Mouse (Mus musculus): ENCODE measurements at regions not wholly inside any gene's neighbourhood (a gene's known extent, or its start where the extent isn't known, plus 50 kb on each side); places are given as distances from the start of the nearest gene placed in this dataset.

GRCm38 (mm10) chr13:90371415-90372150 lies 282.2 kb upstream of the Xrcc4 start:
- no peak for DNase-seq

DNA sequence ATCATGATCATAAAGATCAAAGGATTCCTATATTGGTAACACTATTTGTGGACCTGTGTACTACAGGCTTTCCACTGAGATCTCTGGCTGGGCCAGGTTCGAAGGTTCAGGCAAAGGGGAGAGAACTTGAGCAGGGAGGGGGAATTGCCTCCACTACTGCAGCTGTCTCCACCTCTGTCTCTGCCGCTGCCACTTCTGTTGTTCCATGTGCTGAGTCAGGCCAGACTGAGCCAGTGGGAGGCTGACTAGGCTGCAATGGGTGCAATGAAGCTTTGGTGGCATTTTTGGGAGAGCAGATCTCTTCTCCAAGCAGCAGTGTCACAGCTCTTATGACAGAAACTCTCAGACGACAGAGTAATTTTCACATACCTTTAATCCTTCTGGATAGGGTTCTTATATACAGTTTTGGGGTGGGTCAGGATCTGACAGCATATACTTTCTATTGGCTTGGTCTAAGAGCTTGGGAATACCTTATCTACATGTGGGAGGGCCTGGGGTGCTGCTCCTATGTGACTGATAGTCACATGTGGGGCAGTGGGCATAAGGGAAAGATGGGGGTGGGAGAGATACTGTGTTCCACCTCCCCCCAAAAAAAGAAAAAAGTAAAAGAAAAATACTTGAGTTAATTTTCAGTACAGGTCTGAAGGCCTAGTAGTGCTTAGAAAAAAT lies 281.5 kb upstream of the Xrcc4 start:
- no peak for DNase-seq

GRCm38 (mm10) chr13:90364518-90365027 lies 275.2 kb upstream of the Xrcc4 start:
- DNase-seq: no peak

GRCm38 (mm10) chr13:90359861-90360601 lies 270.6 kb upstream of the Xrcc4 start:
- DNase-seq: no peak

DNA sequence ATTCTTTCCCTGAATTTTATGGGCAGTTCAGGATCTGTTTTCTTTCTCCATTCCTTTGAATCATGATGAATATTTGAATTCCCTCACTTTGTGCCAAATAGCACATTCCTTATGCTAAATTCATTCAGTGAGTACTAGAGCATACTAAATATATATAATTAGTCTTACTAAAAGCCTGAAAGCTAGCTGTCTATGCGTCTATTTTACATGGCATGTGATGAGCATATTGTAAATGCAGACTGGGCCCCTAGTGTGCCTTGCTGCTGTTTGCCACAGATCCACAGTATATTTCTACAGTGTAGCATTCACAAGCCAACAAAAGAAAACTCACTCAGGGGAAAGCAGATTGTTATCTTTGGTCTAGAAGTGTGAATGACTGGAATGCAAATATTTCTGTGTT lies 268.7 kb upstream of the Xrcc4 start:
- DNase-seq: no peak

DNA sequence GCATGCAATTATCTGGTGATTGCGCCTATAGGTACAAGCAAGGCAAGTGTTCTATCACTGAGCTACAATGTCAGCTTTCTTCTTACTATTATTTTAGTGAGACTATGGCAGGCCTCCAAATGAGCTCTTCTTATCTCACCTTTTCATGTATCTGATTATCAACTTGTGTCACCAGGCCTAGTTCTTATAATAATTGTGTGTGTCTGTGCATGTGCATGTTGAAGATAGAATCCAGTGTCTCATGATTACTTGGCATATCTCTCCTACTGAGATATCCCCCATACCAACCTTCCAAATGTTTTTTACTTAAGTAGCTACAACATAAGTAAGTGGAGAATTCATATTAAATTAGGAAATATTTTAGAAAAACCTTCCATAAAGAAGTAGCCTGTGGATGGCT lies 266.2 kb upstream of the Xrcc4 start:
- DNase-seq: no peak

- no peak for DNase-seq
These were observed 253.4 kb upstream of the Xrcc4 start for GRCm38 (mm10) chr13:90342823-90343222.

GRCm38 (mm10) chr13:90341597-90342212 lies 252.3 kb upstream of the Xrcc4 start:
- no peak for DNase-seq

- DNase-seq: no peak
These were observed 251.3 kb upstream of the Xrcc4 start for GRCm38 (mm10) chr13:90340647-90341160.

DNA sequence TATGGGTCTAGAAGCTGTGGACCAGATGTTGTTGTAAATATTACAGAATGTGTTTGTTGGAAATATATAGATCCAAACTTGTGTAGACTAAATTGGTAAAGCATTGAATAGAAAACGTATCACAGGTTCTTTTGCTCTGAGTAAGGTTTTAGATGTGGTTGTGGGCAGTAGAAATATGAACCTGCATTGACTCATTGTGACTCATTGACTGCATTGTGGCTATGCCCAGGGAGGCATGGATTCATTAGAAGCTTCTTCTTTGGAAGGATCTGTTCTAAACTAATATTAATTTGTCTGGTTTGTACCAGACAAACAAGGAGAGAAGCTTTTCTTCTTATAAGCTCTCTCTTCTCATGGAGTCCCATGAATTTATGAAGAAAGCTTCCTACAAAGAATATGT lies 248.2 kb upstream of the Xrcc4 start:
- DNase-seq: no peak

DNA sequence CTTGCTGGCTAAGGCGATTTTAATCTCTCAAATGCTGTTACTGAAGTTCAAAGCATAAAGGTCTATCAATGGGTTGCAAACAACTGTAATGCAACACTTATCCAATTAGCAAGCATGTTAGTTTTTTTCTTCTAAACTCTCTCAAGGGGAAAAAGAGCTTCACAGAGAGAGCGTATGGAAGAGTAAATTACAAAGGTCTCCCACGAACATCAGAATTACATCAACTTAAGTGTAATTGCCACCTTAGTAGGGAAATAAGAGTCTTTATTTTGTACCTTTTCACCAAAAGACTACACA lies 246.3 kb upstream of the Xrcc4 start:
- no peak for DNase-seq

- DNase-seq: no peak
These were observed 245.7 kb upstream of the Xrcc4 start for GRCm38 (mm10) chr13:90334934-90335740.

DNA sequence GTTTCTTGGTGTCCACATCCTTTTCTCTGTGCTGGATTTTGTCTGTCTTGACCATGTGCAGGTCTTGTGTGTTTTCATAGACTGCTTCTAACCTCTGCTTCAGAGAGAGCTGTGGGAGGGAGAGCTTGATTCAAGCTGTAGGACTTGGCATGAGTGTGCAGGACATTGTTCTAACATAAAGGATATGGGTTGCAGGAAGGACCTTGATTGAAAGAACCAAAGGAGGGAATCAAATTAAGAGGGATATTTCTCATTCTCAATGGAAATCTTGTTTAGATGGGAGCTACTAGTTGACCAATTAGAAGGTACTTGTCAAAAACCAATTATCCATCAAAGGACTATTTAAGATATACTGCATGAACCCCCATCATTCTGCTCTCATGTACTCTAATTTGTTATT lies 244.9 kb upstream of the Xrcc4 start:
- no peak for DNase-seq

DNA sequence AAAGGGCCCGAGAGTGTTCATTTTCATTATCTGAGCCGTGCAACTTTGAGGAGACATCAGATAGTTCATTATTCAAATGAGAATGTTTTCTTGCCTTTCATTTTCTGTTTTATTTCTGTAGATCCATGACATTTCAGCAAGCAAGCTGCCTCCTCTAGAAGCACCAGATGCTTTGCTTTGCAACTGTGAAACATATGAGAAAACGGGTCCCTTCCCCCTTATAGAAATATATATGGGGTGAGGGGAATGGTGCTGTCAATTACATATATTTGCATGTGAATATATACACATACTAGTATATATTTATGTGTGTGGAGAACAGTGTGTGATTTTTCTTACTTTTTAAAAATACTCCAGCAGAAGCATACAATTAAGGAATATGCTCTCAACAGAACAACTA lies 235.8 kb upstream of the Xrcc4 start:
- no peak for DNase-seq

- no peak for DNase-seq
These were observed 224.0 kb upstream of the Xrcc4 start for GRCm38 (mm10) chr13:90313209-90313978.

DNA sequence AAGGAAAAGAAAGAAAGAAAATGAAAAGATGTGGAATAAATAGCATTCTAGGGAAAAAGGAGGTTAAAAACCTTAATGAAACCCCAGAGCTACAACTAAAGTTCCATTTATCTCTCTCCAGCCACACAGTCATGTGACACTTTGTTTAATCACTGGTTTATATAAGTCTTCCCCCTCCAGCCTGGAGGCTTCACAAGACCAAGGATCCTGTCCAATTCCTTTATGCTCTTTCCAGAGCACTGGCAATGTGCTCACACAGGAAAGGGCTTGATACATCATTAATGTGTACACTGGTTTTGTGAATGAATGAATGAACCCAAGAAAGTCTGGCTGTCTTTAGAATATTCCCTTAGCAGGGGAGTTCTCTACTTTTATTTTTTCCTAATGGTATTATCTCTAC lies 221.1 kb upstream of the Xrcc4 start:
- no peak for DNase-seq

DNA sequence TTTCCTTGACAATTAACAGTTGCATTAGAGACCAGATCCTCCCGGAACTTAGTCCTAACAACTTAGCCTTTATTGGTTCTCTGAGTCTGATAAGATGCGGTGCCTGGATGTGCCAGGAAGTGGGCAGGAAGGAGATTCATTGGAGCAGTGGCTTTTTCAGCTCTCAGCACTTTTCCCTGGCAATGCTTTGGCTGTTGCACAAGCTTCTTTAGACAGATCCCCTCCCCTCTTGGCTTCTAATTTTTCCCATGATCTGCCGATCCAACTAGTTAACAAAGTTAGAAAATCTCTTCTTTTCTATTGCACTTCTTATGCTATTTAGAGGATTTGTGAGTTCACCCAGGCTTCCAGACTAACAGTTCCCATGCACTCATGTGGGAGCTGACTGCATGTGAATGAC lies 211.1 kb upstream of the Xrcc4 start:
- no peak for DNase-seq

DNA sequence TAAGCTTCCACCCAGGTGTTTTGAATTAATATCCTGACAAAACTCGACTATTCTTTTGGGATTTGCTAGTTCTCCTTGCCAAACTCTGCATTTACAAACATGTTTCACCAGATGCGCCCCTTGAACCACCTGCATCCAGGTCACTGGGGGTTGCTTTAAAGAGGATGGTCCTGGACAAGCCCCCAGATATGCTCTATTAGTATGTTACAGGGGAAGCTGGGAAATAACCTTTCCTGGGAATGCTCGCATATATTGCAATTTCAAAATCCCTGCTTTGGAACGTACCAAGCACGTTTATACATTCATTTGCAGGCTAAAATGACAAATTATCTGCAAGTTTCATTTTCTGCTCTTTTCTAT lies 205.2 kb upstream of the Xrcc4 start:
- DNase-seq: no peak

DNA sequence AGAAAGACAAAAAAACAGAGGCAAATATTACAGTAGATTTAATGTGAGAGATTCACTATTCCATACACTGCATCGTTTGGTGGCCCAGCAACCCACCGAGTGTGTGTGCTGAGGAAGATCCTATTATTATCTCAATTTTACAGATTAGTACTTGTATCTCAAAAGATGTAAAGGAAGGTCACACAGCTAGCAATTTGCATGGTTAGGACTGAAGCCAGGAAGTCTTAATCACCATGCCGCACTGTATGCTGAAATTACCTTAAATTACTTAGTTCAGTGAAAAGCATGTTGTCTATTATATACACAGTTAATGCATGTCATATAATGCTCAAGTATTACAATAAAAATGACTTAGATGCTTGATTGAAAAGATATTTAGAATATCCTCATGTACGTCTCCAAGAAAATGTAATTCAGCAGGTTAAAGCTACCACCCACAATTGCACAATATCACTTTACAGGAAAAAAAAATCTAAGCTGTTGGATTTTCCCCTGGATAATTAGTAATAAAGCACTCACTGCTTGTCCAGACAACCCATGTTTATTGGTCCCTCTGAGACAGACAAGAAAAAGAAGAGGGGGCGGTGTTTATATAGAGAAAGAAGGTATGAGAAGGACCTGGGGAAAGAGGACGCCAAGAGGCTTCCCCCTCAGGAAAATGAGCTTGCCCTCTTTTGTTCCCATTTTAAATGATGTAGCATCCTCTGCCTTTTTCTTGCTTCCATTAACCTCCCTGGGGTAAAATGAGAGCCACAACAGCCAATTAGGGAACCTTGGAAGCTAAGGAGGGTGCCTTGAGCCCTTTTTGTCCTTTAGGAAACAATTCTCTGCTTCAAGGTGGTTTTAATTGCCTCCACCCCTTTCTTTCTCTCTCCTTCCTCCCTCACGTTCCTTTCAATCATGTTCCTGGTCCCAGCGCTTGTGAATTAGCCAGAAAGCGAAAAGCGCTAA lies 204.6 kb upstream of the Xrcc4 start:
- no peak for DNase-seq

GRCm38 (mm10) chr13:90292905-90293304 lies 203.5 kb upstream of the Xrcc4 start:
- no peak for DNase-seq

- DNase-seq: no peak
These were observed 202.7 kb upstream of the Xrcc4 start for GRCm38 (mm10) chr13:90292124-90292523.
